Mouse (Mus musculus): ENCODE results near the gene Vamp2.
A peak's percentile ranks its signal among the peaks of the same experiment; 100 is the strongest.

DNA sequence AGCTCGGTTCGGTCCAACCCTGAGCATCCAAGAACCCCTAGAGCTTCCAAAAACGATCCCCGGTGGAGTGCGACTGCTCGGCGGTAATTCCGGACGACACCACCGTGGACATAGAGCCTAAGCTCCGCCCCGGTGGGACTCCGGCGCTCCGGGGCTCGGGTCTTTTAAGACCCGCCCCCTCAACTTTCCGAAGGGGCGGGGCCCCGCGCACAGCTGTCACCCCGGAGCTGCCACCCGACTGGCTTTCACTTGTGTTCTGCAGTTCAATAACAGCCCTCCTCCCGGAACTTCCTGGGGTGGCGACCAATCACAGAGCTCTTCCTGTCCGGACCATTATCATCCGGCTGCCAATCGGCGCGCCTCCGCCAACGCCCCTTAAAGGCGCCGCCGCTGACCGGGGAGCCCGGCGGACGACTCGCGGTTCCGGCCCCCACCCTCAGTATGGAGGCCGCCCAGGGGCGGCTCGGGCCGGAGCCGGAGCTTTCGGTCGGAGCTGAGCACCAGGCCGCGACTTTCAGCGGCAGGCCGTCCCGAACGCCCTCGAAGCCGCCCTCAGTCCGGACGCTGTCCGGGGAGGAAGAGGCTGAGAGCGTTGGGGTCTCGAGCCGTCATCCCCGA lies 28.8 kb upstream of the Vamp2 start, which contains the start of gene Borcs6:
- TF ChIP-seq POLR2A (IDR thresholded peaks at IDR 0.05; ENCODE audit: insufficient read depth, low read depth, low read length) (peak; percentile 90), CTCF (IDR thresholded peaks at IDR 0.05) (no peak), EP300 (IDR thresholded peaks at IDR 0.05; ENCODE audit: insufficient read depth, low read depth, low read length) (0 out of 2 replicates have a peak, but pooled peaks have one; percentile 18)
